Mouse (Mus musculus) stomach, embryonic 14.5 days (tissue): Measurements from ENCODE around the gene Galnt18. TPM values are rescaled to one million over a fixed set of nuclear protein-coding genes. Genes with fewer than 3 reads are reported as not detected.

Experiments
- ATAC-seq: fragments of 200-750 bp; cut with Nextera tagmentation; 2 replicates; pipeline ENCODE4 v1.8.0; 2017; ENCODE audit warnings: low read depth, moderate TSS enrichment; ENCODE audit not compliant: insufficient number of reproducible peaks, insufficient read depth, low FRiP score
- H3K27ac ChIP-seq: fragments of 300-500 bp; sonication (generic); 2 replicates; pipeline ENCODE4 v1.5.1; 2014; ENCODE audit warnings: mild to moderate bottlenecking, low read length, moderate library complexity, mixed read lengths
- H3K27me3 ChIP-seq: fragments of 300-500 bp; sonication (generic); 2 replicates; pipeline ENCODE4 v1.6.1; 2014; ENCODE audit warnings: low read length, control low read depth, mixed read lengths; ENCODE audit not compliant: control insufficient read depth, insufficient read depth
- H3K36me3 ChIP-seq: fragments of 300-500 bp; sonication (generic); 2 replicates; pipeline ENCODE4 v1.6.1; 2014; ENCODE audit warnings: mild to moderate bottlenecking, control low read depth, low read length, moderate library complexity, mixed read lengths; ENCODE audit not compliant: control insufficient read depth, insufficient read depth
- H3K4me1 ChIP-seq: fragments of 300-500 bp; sonication (generic); 2 replicates; pipeline ENCODE4 v1.6.1; 2014; ENCODE audit warnings: low read length, control low read depth, mixed read lengths; ENCODE audit not compliant: control insufficient read depth, insufficient read depth
- H3K4me2 ChIP-seq: fragments of 300-500 bp; sonication (generic); replicated peaks from 2 replicates; pipeline ENCODE4 v1.6.1; 2014; ENCODE audit warnings: low read depth, low read length, control low read depth
- H3K4me3 ChIP-seq: fragments of 300-500 bp; sonication (generic); 2 replicates; pipeline ENCODE4 v1.5.1; 2014; ENCODE audit warnings: low read depth, low read length, control low read depth
- H3K9ac ChIP-seq: fragments of 300-500 bp; sonication (generic); replicated peaks from 2 replicates; pipeline ENCODE4 v1.6.1; 2014; ENCODE audit warnings: low read depth, mild to moderate bottlenecking, control low read depth, low read length, moderate library complexity, mixed read lengths
- H3K9me3 ChIP-seq: fragments of 300-500 bp; sonication (generic); 2 replicates; pipeline ENCODE4 v1.6.1; 2016; ENCODE audit warnings: low read depth, low read length, control low read depth; ENCODE audit not compliant: control insufficient read depth
- WGBS: fragments of 180-500 bp; shearing (Covaris S2); extraction: QIAGEN DNeasy Blood & Tissue Kit; methylation state at CpG from one replicate; pipeline ENCODE4 v1.1.7; 2014; 5-methylcytosine and 5-hydroxymethylcytosine counted together
- polyA plus RNA-seq: library from polyadenylated mRNA; unstranded; fragments of >200 nt; fragmentation: Nextera tagmentation; extraction: Ambion mirVana; gene quantifications from 2 replicates; pipeline ENCODE4 v1.2.1, GENCODE M21; 2014

Galnt18 gene
- 40.8 and 40.9 TPM in 2 replicates for polyA plus RNA-seq

DNA sequence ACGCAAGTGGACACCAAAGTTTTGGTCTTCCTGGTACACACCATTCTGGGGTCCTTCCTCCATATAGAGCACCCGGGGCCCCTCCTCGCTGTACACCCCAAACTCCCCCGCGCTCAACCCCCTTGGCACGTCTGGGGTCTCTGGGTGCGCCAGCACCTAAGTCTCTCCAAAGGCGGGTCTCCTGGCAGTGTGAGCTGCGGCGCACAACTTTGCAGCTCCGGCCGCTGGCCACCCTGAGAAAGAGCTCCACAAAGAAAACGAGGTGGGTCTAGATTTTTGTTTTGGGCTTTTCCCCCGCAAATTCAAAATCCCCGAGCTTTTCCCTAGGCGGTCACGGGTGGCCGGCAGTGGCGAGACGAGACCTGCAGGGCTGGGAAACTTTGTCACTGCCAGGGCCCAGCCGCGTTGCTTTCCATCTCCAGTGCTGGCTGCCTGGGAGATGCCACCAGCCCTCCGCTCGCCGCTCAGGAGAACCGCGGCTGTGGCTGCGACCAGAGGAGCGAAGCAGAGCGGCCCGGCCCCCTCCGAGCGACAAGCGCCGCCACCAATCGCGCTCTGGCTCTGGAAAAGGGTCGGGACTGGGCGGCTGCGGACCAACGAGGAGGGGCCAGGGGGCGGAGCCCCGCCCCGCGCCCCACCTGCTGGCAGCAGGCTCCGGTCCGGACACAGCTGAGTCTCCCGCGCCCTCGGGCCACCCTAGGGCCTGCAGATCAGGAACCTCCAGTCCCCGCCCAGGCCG lies at the start of gene Galnt18:
Gene Galnt18, minus strand, starts transcription at position 474 of the 739 bp plus-strand sequence.
- WGBS: 1% methylated on average over 51 of the region's 52 CpGs

DNA sequence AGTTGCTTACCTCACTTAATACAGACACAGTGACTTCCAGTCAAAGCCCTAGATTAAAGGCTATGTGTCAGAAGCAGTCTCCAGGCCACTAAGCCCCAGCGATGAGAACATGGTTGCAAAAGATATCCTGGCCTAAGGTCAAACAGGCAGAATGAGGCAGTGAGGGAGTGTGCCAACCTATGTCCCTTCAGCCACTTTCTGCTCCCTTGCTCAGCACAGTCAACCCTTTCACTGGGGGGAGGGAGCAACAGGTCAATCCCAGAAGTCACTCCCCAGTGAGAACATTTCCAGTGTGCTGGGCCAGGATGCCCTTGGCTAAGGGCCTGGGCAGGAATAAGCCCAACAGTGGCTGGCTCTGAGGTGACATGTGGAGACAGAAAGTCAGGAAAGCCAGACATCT lies 47.6 kb upstream of the Galnt18 start:
- Histone ChIP-seq H3K4me2 (no peak overlapping the region), H3K9me3 (no peaks in the 10 kb centered on the region), H3K27ac (no peak overlapping the region), H3K4me1 (no peaks in the 10 kb centered on the region), H3K36me3 (no peaks in the 10 kb centered on the region), H3K9ac (no peak overlapping the region), H3K4me3 (no peak overlapping the region), H3K27me3 (no peaks in the 10 kb centered on the region)
- 92% methylated on average over 1 of the region's 1 CpGs for WGBS
- no peak for ATAC-seq

More for the DNA sequence above, at the start of gene Galnt18:
- Histone ChIP-seq H3K4me3 (peak within 1 kb of the TSS; percentile 63), H3K27ac (peak within 1 kb of the TSS; percentile 52; the same call in 1 of the 2 replicates), H3K36me3 (no peaks in the 10 kb centered on the region), H3K9me3 (no peaks in the 10 kb centered on the region), H3K27me3 (no peaks in the 10 kb centered on the region), H3K4me1 (peaks cover 9% of the 10 kb centered on the region; the same call in 1 of the 2 replicates), H3K9ac (peak within 1 kb of the TSS; percentile 46), H3K4me2 (peak within 1 kb of the TSS; percentile 95)
- ATAC-seq: peak; percentile 99

- H3K9ac ChIP-seq: no peak overlapping the region
- peaks cover 5% of the 10 kb centered on the region; the same call in 1 of the 2 replicates for H3K4me1 ChIP-seq
- H3K27ac ChIP-seq: no peak overlapping the region
- no peaks in the 10 kb centered on the region for H3K27me3 ChIP-seq
- H3K36me3 ChIP-seq: no peaks in the 10 kb centered on the region
- H3K4me3 ChIP-seq: no peak overlapping the region
- H3K9me3 ChIP-seq: no peaks in the 10 kb centered on the region
- 30% methylated on average over 1 of the region's 1 CpGs for WGBS
- no peak overlapping the region for H3K4me2 ChIP-seq
- no peak for ATAC-seq
These were observed 33.3 kb upstream of the Galnt18 start for GRCm38 (mm10) chr7:111813093-111813492.

- Histone ChIP-seq H3K27me3 (no peaks in the 10 kb centered on the region), H3K36me3 (no peaks in the 10 kb centered on the region), H3K27ac (no peak overlapping the region), H3K4me2 (no peak overlapping the region), H3K9ac (no peak overlapping the region), H3K4me3 (no peak overlapping the region), H3K4me1 (peaks cover 5% of the 10 kb centered on the region; the same call in 1 of the 2 replicates), H3K9me3 (no peaks in the 10 kb centered on the region)
- ATAC-seq: no peak
- WGBS: 36% methylated on average over 2 of the region's 2 CpGs
These were observed 31.3 kb upstream of the Galnt18 start for GRCm38 (mm10) chr7:111811036-111811435.

DNA sequence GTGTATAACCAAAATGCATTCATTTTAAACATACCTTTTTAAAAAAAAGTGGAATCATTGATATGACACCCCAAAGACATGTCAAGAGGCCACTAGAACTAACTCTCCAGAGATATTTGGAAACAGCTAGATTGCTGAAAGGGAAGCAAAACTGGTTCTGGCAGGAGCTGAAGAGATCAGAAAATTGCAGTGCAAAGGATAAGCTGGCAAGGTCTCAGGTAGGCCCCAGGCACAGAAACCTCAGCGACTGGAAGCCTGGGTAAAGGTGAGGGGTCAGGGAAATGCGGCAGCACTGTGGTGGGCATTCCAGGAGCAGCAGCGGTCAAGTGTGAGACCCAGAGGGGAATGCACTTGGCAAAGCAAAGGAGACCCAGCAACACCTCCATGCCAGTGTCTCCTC lies 30.0 kb upstream of the Galnt18 start:
- Histone ChIP-seq H3K4me2 (no peak overlapping the region), H3K9ac (no peak overlapping the region), H3K4me3 (no peak overlapping the region), H3K4me1 (peaks cover 5% of the 10 kb centered on the region; the same call in 1 of the 2 replicates), H3K36me3 (no peaks in the 10 kb centered on the region), H3K9me3 (no peaks in the 10 kb centered on the region), H3K27ac (no peak overlapping the region), H3K27me3 (no peaks in the 10 kb centered on the region)
- 65% methylated on average over 3 of the region's 3 CpGs for WGBS
- no peak for ATAC-seq

GRCm38 (mm10) chr7:111806083-111806482 lies 26.3 kb upstream of the Galnt18 start:
- WGBS: 90% methylated on average over 1 of the region's 1 CpGs
- Histone ChIP-seq H3K4me3 (no peak overlapping the region), H3K4me2 (no peak overlapping the region), H3K9me3 (no peaks in the 10 kb centered on the region), H3K36me3 (no peaks in the 10 kb centered on the region), H3K4me1 (no peaks in the 10 kb centered on the region), H3K27ac (no peak overlapping the region), H3K27me3 (no peaks in the 10 kb centered on the region), H3K9ac (no peak overlapping the region)
- no peak for ATAC-seq

GRCm38 (mm10) chr7:111804646-111805045 lies 24.9 kb upstream of the Galnt18 start:
- no peak for ATAC-seq
- Histone ChIP-seq H3K27me3 (no peaks in the 10 kb centered on the region), H3K4me3 (no peak overlapping the region), H3K4me1 (no peaks in the 10 kb centered on the region), H3K36me3 (no peaks in the 10 kb centered on the region), H3K9me3 (no peaks in the 10 kb centered on the region), H3K9ac (no peak overlapping the region), H3K4me2 (no peak overlapping the region), H3K27ac (no peak overlapping the region)
- WGBS: 90% methylated on average over 4 of the region's 4 CpGs

DNA sequence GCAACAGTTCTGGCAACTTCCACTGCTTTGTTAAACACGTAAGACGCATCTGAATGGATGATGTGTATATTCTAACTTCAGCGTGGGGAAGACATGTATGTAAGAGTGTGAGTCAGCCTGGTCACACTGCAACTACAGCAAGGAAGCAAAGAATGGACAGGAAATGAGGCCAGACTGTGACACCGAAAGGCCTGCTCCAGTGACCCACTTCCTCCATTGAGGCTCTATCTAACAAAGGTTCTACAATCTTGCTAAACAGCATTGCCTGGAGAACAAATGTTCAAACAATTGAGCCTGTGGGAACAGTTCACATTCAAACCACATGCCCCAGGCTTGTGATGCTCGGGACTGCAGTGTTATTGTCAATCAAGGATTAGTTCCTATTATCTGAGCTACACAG lies 21.0 kb upstream of the Galnt18 start:
- H3K36me3 ChIP-seq: no peaks in the 10 kb centered on the region
- no peak overlapping the region for H3K4me3 ChIP-seq
- H3K27ac ChIP-seq: no peak overlapping the region
- 71% methylated on average over 5 of the region's 5 CpGs for WGBS
- no peaks in the 10 kb centered on the region for H3K4me1 ChIP-seq
- no peaks in the 10 kb centered on the region for H3K27me3 ChIP-seq
- H3K9ac ChIP-seq: no peak overlapping the region
- no peaks in the 10 kb centered on the region for H3K9me3 ChIP-seq
- no peak overlapping the region for H3K4me2 ChIP-seq
- ATAC-seq: no peak

- no peak for ATAC-seq
- Histone ChIP-seq H3K27ac (no peak overlapping the region), H3K36me3 (no peaks in the 10 kb centered on the region), H3K9me3 (no peaks in the 10 kb centered on the region), H3K27me3 (no peaks in the 10 kb centered on the region), H3K4me3 (no peak overlapping the region), H3K4me1 (no peaks in the 10 kb centered on the region), H3K9ac (no peak overlapping the region), H3K4me2 (no peak overlapping the region)
- 83% methylated on average over 5 of the region's 5 CpGs for WGBS
These were observed 20.3 kb upstream of the Galnt18 start for GRCm38 (mm10) chr7:111800120-111800519.
